ENCODE assay signal across 14 mouse cellular contexts in genomic region chr19:50766171-50766570, GRCm38 (mm10).
DNase-seq lines count a peak whose midpoint lies in the region; ATAC-seq lines count a peak whose summit lies in the region.
"Had no signal": no experiment of that assay in that cellular context is flagged by ENCODE, and none has a peak within 500 bp of the region (broad histone marks: within the 10 kb centered on the region; RNA-seq: fewer than 3 reads in every experiment).

No protein-coding gene starts in this region.

- no peak overlapping the region for H3K9ac ChIP-seq in neural tube, embryonic 11.5 days (ENCODE audit: low read length)
- no peak overlapping the region for H3K9ac ChIP-seq in hindbrain, embryonic 14.5 days
- no peak overlapping the region for H3K9ac ChIP-seq in intestine, embryonic 15.5 days
- H3K9ac ChIP-seq: embryonic facial prominence, embryonic 12.5 days; forebrain, embryonic 13.5 days had no signal

- H3K4me1 ChIP-seq in neural tube, embryonic 11.5 days (ENCODE audit: control insufficient read depth, insufficient read depth, low read length), result no peaks in the 10 kb centered on the region
- H3K4me1 ChIP-seq in hindbrain, embryonic 14.5 days (replicated peaks; ENCODE audit: control insufficient read depth, insufficient read depth, low read length), result no peaks in the 10 kb centered on the region
- H3K4me1 ChIP-seq in intestine, embryonic 15.5 days (replicated peaks), result no peaks in the 10 kb centered on the region
- H3K4me1 ChIP-seq: embryonic facial prominence, embryonic 12.5 days; forebrain, embryonic 13.5 days had no signal

- DNase-seq in embryo, embryonic 10 days (ENCODE audit: low spot score), result peak; percentile 9
- no peak for DNase-seq in embryo, embryonic 9.5 days (ENCODE audit: extremely low spot score)
- DNase-seq in neural tube, embryonic 11.5 days (ENCODE audit: low spot score), result peak; percentile 38
- DNase-seq in neural tube, embryonic 10.5 days (ENCODE audit: extremely low spot score, low spot score), result no peak
- no peak for DNase-seq in hindbrain, embryonic 14.5 days (ENCODE audit: low spot score)
- DNase-seq in adrenal gland, adult 18-20 months (ENCODE audit: low spot score in 2 of 2), result no peak
- no peak for DNase-seq in gastrocnemius, postnatal 4 days (ENCODE audit: low spot score in 2 of 2)
- DNase-seq: heart, postnatal 14 days; kidney, adult 18-20 months; lung, adult 18-20 months; spleen, adult 18-20 months had no signal

- H3K9me3 ChIP-seq in neural tube, embryonic 11.5 days (ENCODE audit: control insufficient read depth, low read length), result no peaks in the 10 kb centered on the region
- no peaks in the 10 kb centered on the region for H3K9me3 ChIP-seq in hindbrain, embryonic 14.5 days (ENCODE audit: control insufficient read depth, low read length)
- H3K9me3 ChIP-seq in intestine, embryonic 15.5 days, result no peaks in the 10 kb centered on the region
- H3K9me3 ChIP-seq: embryonic facial prominence, embryonic 12.5 days; forebrain, embryonic 13.5 days had no signal

- no peak overlapping the region for H3K4me3 ChIP-seq in neural tube, embryonic 11.5 days (ENCODE audit: low read depth, low read length)
- H3K4me3 ChIP-seq in hindbrain, embryonic 14.5 days (replicated peaks; ENCODE audit: low read length), result no peak overlapping the region
- no peak overlapping the region for H3K4me3 ChIP-seq in intestine, embryonic 15.5 days (replicated peaks)
- H3K4me3 ChIP-seq: embryonic facial prominence, embryonic 12.5 days; forebrain, embryonic 13.5 days had no signal

- no peak overlapping the region for H3K27ac ChIP-seq in neural tube, embryonic 11.5 days (ENCODE audit: low read depth, low read length)
- no peak overlapping the region for H3K27ac ChIP-seq in hindbrain, embryonic 14.5 days
- no peak overlapping the region for H3K27ac ChIP-seq in intestine, embryonic 15.5 days
- H3K27ac ChIP-seq: embryonic facial prominence, embryonic 12.5 days; forebrain, embryonic 13.5 days had no signal

- WGBS in neural tube, embryonic 11.5 days, result 49% methylated on average over 2 of the region's 2 CpGs
- whole genome bisulfite sequencing in hindbrain, embryonic 14.5 days, result 28% methylated on average over 2 of the region's 2 CpGs
- 82% methylated on average over 2 of the region's 2 CpGs for WGBS in intestine, embryonic 15.5 days

- H3K27me3 ChIP-seq in neural tube, embryonic 11.5 days (ENCODE audit: control insufficient read depth, insufficient read depth, low read length), result no peaks in the 10 kb centered on the region
- no peaks in the 10 kb centered on the region for H3K27me3 ChIP-seq in hindbrain, embryonic 14.5 days (ENCODE audit: control insufficient read depth, insufficient read depth, low read length)
- H3K27me3 ChIP-seq in intestine, embryonic 15.5 days (replicated peaks), result no peaks in the 10 kb centered on the region
- H3K27me3 ChIP-seq: embryonic facial prominence, embryonic 12.5 days; forebrain, embryonic 13.5 days had no signal

- ATAC-seq in neural tube, embryonic 11.5 days (ENCODE audit: insufficient read depth, low FRiP score, low TSS enrichment), result peak; percentile 92
- peak; percentile 59; the same call in 1 of the 2 replicates for ATAC-seq in hindbrain, embryonic 14.5 days (ENCODE audit: low FRiP score)
- ATAC-seq in intestine, embryonic 15.5 days, result no peak
- ATAC-seq: forebrain, embryonic 13.5 days had no signal

- no peak overlapping the region for H3K4me2 ChIP-seq in neural tube, embryonic 11.5 days (ENCODE audit: low read depth)
- H3K4me2 ChIP-seq in hindbrain, embryonic 14.5 days (replicated peaks), result no peak overlapping the region
- H3K4me2 ChIP-seq in intestine, embryonic 15.5 days (replicated peaks), result no peak overlapping the region
- H3K4me2 ChIP-seq: embryonic facial prominence, embryonic 12.5 days; forebrain, embryonic 13.5 days had no signal

- H3K36me3 ChIP-seq in neural tube, embryonic 11.5 days (ENCODE audit: control insufficient read depth, insufficient read depth, low read length), result no peaks in the 10 kb centered on the region
- no peaks in the 10 kb centered on the region for H3K36me3 ChIP-seq in hindbrain, embryonic 14.5 days (replicated peaks; ENCODE audit: control insufficient read depth, insufficient read depth)
- H3K36me3 ChIP-seq in intestine, embryonic 15.5 days, result no peaks in the 10 kb centered on the region
- H3K36me3 ChIP-seq: embryonic facial prominence, embryonic 12.5 days had no signal

Comparison
In these comparisons a context has a peak if more than half of its experiments do, and no peak if none do; other contexts are left out.
1. DNase-seq: peak in embryo, embryonic 10 days (single experiment) and neural tube, embryonic 11.5 days (single experiment); none in embryo, embryonic 9.5 days (single experiment), neural tube, embryonic 10.5 days (single experiment), hindbrain, embryonic 14.5 days (single experiment), adrenal gland, adult 18-20 months (0 of 2) and gastrocnemius, postnatal 4 days (0 of 2).